Mouse (Mus musculus) mature B cell (primary cell): ENCODE results near the gene Taz.

Experiments used
- in situ Hi-C: fragments of 300-500 bp; cut with MboI; formaldehyde crosslinking; loops from 2 replicates; pipeline ENCODE4 v1.14.3; 2019

The Taz gene

DNA sequence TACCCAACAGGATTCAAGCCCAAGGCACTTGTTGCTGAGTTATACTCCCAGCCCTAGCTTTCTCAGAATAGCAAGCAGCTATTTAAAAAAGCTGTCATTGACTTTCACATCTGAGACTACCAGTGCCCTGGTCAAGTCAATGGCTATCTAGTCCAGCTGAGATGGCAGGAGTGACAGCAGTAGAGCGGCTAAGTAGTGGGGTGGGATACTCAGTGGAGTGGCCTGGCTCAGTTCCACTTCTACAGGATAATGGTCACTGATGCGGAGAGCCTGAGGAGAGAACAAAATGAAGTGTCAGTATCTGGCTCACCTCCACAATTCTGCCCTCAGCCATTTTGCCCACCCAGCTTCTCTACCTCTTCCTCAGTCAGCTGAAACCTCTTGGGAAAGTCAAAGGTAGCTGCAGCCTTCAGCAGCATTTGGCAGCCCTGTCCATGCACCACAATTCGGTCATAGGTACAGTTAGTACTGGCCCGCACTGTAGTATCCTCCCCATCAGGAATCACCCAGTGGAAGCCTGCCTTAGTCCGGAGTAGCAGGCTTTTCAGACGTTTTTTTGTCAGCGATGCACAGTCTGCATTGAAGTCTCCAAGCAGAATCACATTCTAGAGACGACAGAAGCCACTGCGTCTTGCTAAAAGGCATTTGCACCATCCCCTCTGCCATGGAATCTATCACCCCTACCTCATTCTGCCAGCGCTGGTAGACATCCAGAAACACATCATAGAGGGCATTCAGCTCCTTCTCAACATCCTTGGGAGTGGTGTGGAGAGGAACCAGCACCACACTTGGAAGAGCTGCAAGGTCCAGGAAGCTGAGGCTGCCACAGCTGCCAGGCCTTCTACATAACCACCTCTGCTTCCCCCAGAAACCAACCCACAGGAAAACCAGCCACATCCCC is 8.0 kb upstream of the Taz start:
- in situ Hi-C loops, result no loop called here

DNA sequence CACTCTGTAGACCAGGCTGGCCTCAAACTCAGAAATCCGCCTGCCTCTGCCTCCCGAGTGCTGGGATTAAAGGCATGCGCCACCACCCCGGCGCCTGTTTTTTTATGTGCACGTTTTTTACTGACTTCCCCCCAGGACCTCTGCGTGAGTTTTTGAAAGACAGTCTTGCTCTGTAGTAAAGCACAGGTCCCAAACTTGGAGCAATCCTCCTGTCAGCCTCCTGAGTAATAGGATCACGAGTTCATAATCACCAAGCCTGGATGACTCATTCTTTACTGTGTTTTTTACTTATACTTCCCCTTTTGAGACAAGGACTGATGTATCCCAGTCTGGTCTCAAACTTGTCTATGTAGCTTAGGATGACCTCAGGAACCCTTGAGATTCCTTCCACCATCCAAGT is 3.8 kb upstream of the Taz start:
- in situ Hi-C loops, result no loop called here

DNA sequence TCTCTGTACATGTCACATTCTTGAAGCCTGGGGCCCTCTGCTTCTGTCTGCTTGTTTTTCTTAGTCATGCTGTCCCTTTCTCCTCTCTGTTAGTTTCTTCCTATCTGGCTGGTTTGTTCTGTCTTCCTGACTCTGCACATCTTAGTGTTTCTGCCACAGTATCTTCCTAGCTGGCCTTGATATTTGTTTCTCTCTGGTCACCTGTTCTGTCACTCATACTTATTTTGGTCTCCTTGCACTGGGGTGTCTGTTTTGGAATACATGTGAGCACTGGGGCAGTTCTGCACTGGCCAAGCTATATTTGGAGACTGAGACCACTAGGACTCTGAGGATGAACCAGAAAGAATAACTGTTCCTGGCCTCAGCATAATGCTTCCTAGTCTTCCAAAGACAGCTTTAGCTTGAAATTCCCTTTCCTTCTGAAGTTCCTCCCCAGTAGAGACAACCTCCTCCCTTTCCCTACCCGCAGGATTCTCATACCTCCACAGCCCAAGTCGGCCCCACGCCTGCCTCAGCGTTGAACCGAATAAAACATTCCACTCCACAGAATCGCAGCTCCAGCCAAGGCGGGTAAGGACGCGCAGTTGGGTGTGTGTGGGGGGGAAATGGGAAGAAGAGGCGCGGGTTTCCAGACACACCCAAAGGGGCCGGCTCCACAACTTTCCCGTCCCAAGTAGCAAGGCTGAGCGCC is 526 bp upstream of the Taz start:
- in situ Hi-C loops, result no loop called here

DNA sequence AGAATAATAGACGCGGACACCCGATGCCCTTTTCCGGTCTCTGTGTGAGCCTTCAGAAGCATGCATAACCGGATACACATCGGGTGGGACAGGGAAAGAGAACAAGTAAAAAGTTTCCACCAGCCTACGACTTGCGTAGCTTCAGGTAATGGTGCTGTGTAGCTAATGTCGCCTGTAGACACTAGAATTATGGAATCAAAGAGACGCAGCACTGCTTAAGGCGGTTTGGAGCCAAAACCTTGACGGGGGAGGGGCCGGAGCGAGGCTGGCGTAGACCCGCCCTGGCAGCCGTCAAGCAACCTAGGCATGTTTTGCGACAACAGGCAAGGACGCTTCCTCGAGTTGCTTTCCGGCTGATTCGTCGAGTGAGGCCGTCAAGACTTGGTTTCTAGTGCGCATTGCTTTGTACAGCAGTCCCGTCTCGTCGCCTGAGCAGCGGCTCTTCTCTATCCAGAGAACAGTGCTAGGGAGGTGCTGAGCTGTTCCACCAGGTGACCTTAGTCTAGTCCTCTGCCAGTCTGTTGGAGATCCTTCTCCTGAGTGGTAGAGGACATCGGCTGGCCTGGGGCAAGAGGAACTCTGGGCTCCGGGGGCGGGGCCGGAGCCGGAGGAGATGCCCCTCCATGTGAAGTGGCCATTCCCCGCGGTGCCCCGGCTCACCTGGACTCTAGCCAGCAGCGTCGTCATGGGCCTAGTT is 831 bp downstream of the Taz start:
- in situ Hi-C loops, result no loop called here

DNA sequence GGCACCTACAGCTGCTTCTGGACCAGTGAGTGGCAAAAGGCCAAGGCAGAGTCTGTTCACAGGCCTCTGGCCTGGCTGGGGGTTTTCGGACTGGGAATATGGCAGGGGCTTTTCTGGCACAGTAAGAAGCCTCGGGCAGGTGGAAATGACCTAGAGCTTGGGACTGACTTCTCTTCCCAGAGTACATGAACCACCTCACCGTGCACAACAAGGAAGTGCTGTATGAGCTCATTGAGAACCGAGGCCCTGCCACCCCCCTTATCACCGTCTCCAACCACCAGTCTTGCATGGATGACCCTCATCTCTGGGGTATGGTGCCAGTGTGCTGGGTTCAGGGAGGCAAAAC is 1.4 kb downstream of the Taz start:
- in situ Hi-C loops, result no loop called here

DNA sequence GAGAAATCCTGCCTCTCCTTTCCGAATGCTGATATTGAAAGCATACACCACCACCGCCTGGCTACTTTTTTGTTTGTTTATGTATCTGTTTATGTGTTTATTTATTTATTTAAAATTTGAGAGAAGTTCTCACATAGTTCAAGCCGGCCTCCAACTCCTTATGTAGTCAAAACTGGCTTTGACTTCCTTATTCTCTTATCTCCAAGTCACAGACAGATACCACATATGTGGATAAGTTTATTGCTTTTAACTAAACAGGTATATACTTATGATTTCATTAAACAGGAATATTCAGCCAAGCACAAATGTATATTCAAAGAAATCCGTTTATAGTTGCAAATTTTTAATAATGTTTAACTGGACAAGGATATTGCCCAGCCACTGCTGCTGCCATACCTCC is 11.7 kb downstream of the Taz start:
- in situ Hi-C loops, result no loop called here

DNA sequence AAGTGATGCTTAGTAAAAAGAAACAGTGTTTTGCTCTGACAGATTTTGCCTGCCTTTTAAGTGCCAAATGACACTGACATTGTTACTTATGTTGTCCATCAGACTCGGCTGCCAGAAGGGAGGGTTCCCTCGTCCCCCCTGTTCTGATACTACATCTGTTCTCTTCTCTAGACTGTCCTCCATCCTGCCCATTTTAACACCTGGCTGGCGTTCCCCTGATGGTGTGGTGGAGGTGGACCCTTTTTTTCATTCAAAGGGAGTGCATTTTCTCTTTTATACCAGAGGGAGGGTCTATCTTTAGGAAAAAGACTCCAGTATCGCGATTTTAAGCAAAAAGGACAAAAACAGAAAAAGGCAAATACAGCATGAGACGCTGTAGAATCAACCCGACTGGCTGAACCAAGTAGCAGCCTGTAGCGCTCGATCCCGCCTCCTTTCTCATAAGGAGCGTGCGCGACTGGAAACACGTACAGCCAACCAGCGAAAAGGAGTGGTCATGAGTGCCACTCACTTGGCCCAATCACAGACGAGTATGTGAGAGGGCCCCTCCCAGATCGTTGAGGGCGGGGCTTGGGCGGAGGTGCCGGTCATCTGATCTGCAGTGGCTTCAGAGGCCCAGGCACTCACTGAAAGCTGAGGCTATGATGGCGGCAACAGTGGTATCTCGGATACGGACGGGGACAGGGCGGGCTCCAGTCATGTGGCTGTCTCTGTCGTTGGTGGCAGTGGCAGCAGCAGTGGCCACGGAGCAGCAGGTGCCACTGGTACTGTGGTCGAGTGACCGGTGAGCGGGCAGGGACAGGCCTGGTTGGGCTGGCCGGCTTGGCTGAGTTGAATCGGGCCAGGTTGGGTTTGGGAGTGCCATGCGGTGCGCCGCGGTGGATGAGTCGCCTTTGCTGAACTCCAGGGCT is 15.1 kb downstream of the Taz start, which contains the start of gene Atp6ap1:
Atp6ap1 (plus strand) TSS at position 560 of the 911 bp plus-strand sequence.
- in situ Hi-C loops, result no loop called here

DNA sequence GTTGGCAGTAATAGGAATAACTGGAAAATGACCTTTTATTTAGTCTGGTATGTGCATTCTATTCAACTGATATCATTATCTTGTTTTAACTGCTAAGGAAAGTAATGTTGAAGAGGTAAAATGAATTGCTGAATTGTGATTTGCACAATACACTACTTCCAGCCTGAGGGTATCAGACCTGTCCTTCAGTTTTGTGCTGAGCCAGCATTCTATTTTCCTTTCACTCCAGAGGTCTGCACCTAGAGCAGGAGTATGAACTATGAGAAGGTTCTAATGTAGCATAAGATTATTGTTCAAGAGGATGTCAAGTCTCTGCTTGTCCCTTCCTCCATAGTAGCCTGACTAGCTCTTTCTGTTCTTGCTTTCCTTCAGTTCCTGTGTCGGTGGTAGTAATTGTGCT is 16.6 kb downstream of the Taz start:
- in situ Hi-C loops, result no loop called here

DNA sequence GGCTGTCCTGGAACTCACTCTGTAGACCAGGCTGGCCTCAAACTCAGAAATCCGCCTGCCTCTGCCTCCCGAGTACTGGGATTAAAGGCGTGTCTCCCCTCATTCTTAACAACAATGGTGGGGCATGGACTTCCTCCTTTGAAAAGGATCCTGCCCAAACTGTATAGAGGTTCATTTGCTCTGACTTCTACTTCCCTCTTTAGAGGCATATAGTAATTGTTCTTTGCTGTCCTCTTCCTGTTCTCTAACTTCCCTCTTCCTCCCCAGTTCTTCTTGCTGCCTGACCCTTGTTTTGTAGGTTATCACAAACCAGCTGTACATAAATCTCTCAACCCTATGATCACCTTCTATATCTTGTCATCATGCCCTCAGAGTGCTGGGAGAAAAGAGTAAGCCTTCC is 18.0 kb downstream of the Taz start:
- in situ Hi-C loops, result no loop called here

DNA sequence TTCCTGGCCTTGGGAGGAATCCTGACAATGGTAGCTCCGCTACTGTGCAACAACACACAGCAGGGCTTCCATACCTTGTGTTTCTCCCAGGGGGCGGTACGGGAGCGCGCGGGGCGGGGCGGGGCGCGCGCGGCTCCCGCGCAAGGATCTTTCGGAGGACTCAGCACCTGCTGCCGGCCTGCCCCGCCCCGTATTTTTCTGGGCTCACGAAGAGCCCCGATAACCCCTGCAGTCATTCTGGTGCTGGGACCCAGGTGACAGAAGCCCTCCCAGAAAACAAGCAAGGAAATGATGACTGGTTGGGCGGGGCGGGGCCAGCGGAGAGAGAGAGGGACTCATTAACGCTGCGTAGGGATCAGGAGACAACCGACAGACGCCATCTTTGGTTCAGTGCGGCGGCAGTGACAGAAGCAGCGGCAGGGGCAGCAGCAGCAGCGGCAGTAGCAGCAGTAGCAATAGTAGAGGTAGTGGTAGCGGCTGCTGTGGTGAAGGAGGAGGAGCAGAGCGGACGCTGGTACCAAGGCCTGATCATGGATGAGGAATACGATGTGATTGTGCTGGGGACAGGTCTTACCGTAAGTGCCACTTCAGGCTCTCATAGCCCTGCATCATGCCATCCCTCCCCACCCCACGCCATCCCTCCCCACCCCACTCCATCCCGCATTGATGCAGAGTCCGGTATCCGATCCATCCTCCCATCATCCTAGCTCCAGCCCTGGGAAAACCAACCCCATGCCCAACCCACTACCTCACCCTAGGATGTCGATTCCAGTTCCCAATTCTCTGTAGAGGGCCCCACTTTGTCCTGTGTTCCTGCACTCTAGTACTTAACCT is 23.4 kb downstream of the Taz start, which contains the start of gene Gdi1:
Gdi1 (plus strand) TSS at position 132 of the 834 bp plus-strand sequence.
- in situ Hi-C loops, result no loop called here

DNA sequence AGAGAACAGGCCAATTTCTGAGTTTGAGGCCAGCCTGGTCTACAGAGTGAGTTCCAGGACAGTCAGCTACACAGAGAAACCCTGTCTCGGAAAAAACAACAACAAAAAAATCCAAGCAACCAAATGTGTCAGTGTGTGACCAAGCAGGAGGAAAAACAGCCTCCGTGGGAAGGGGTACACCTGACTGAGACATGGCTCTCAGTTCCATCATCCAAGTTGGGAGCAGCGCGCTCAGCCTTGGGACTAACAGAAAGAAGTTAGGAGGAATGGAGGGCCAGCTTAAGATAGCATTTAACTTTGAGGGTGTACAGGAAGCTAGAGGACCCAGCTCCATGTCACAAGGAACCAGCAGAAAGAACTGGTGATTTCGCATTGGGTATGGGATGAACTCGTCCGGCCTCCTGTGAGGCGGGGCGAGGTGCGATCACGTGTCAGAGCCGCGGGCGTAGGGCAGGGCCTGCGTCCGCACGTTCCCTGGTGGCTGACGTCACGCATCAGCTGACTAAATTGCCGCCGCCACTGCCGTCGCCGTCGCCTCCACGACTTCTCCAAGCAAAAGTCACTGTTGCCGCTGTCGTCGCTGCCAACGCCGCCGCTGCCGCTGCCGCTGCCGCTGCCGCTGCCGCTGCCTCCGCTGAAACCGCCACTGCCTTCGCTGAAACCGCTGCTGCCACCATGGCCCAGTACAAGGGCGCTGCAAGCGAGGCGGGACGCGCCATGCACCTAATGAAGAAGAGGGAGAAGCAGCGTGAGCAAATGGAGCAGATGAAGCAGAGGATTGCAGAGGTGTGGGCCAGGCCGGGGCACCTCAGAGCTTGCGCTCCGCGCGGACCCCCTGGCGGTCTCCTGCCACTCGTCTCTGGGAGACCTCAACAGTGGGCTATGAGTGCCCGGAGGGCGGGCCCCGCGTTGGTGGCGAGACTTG is 31.1 kb downstream of the Taz start, which contains the start of gene Fam50a:
Fam50a (plus strand) TSS at position 494 of the 925 bp plus-strand sequence.
- in situ Hi-C loops, result no loop called here

DNA sequence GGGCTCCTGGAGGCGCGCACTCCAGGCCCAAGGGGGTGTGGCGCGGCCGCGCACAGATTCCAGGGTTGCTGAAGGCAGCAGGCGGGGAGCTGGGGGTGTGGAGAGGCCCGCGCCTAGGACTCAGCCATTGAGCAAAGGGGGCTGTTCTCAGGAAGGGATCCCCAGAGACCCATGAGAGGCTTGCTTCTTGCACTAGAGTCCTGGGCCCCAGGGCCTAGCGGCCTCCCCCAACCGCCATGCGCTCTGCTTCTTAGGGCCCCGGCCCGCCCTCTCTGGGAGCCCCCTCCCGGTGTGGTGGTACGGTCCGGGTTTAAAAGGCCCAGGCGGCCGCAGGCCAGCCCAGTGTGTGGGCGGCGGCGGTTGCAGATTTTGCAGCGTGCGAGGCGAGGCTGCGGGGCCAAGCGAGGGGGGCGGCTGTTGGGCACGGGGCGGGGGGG is 47.0 kb downstream of the Taz start, which contains the start of gene Plxna3:
Plxna3 (plus strand) TSS at position 342 of the 437 bp plus-strand sequence.
- in situ Hi-C loops, result no loop called here

DNA sequence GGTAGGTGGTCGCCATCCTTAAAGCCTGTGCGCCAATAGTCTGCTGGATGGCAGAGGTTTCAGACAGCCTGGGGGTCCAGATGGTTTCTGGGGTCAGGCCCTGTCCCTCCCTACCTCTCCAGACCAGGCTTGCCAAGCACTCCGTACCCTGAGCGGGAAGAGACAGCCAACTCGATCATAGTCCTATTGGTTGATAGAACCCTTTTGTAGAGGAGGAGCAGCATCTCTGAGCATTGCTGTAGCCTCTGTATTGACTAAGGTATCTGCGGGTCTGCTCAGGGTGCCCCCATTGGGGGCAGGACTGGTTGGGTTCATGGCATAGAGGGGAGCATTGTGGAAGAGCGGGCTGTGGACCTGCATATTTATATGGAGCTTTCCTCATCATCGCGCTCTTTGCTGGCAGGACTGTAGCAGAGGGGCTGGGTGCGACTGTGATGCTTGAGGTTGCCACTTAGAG is 47.5 kb downstream of the Taz start:
- in situ Hi-C loops, result no loop called here

DNA sequence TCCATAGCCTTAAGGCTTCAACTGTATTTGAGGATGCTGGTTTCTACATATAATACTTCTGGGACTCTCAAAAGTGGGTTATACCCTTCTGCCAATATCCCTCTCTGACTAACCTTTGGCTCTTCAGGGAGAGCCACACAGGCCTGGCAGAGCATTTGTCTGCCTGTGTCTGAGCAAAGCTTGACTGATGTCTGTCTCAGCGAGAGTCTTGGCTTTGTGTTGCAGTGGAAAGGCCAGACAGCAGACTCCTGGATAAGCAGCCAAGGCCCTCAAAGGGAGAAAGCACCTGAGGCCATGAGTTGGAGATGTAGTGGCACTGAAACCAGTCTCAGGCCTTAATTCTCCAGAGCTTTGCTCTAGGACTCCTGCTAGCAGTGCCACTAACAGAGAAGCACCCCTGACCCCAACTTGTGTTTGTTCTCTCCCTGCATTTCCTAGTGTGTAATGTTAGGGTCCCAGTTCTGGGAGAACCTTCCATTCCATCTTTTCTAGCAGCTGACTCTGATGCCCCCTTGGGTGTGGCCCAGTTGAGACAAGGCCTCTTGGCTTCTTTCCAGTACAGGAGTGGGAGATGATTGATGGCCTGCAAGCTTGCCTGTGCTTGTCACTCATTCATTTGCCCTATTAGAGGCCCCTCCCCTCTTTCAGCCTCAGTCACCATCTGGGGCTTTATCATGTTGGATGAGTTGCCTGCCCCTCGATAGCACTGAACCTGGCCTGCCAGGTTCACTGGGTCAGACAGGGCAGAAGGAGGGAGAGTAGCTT is 48.6 kb downstream of the Taz start:
- in situ Hi-C loops, result no loop called here
